Mouse (Mus musculus): Measurements from ENCODE around the gene Hmox1.

Hmox1 gene

DNA sequence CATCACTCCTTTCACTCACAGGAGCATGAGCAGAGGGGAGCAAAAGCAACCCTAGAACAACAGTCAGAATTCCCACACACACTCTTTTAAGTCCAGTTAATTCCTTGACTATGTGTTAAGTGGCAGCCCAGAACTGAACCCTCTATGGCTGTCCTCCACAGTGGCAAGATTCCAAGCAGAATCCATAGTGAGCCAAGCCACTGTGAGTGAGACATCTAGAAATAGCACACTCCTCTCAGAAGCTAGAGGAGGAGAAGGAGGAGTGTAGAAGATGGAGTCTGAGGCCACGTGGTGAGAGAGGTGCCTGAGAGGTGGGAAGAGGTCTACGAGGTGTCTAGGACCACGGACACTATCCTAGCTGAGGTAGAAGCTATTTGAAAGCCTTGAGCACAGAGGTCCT, 28.6 kb upstream of the Hmox1 start:
- no peaks in the 10 kb centered on the region for H3K27me3 ChIP-seq (ENCODE audit: insufficient read depth, low read length)
- no peaks in the 10 kb centered on the region for H3K4me1 ChIP-seq (replicated peaks; ENCODE audit: low read depth, low read length)
- TF ChIP-seq NANOG (IDR thresholded peaks at IDR 0.05; ENCODE audit: borderline replicate concordance, low read length) (no peak), CTCF (conservative IDR thresholded peaks at IDR 0.05; ENCODE audit: low read length) (no peak), POU5F1 (IDR thresholded peaks at IDR 0.05; ENCODE audit: borderline replicate concordance, low read length) (no peak)
- peaks cover 83% of the 10 kb centered on the region for H3K36me3 ChIP-seq (ENCODE audit: insufficient read depth, low read length)
- H3K9me3 ChIP-seq (ENCODE audit: low read length), result no peaks in the 10 kb centered on the region
- H3K4me3 ChIP-seq (replicated peaks; ENCODE audit: low read length), result no peak overlapping the region

DNA sequence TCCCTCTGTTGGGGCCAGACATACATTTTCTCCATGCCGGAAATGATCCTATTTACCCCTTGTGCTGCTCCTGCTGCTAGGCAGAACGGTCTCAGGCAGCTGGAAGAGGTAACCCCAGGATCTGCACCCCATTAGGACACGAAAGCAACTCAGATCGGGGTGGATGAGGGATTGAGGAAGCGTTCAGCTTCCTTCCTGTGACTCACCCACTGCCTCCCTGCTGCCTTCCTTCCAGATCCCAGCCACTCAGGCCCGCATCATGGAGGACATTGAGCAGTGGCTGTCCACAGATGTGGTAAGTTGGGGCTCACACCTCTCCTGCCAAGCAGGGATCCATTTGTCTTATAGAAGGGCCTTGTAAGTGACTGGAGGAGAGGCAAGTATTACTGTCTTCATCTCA, 26.1 kb upstream of the Hmox1 start:
- no peak overlapping the region for H3K4me3 ChIP-seq (replicated peaks; ENCODE audit: low read length)
- peaks cover 9% of the 10 kb centered on the region for H3K4me1 ChIP-seq (replicated peaks; ENCODE audit: low read depth, low read length)
- no peaks in the 10 kb centered on the region for H3K27me3 ChIP-seq (ENCODE audit: insufficient read depth, low read length)
- TF ChIP-seq NANOG (IDR thresholded peaks at IDR 0.05; ENCODE audit: borderline replicate concordance, low read length) (no peak), POU5F1 (IDR thresholded peaks at IDR 0.05; ENCODE audit: borderline replicate concordance, low read length) (no peak), CTCF (conservative IDR thresholded peaks at IDR 0.05; ENCODE audit: low read length) (no peak)
- peaks cover 63% of the 10 kb centered on the region for H3K36me3 ChIP-seq (ENCODE audit: insufficient read depth, low read length)
- H3K9me3 ChIP-seq (ENCODE audit: low read length), result no peaks in the 10 kb centered on the region

DNA sequence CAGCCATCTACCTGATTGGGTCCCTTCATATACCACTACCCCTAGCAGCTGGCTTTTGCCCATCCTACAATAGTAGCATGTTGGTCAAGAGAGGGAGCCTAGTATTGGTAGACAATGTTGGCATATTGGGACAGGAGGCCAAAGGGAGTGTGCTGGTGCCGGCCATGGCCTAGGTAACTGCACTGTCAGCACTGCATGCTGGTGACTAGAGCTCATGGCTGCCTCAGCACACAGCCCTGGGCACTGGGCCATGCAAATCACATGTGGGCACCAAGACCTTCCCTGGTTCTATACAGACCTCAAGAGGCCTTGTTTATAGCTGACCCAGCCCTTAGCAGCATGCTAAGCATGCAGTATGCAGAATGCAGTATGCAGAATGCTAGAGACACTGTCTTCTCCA, 23.1 kb upstream of the Hmox1 start:
- H3K4me1 ChIP-seq (replicated peaks; ENCODE audit: low read depth, low read length), result peaks cover 9% of the 10 kb centered on the region
- H3K4me3 ChIP-seq (replicated peaks; ENCODE audit: low read length), result no peak overlapping the region
- peaks cover 35% of the 10 kb centered on the region for H3K36me3 ChIP-seq (ENCODE audit: insufficient read depth, low read length)
- TF ChIP-seq CTCF (conservative IDR thresholded peaks at IDR 0.05; ENCODE audit: low read length) (no peak), NANOG (IDR thresholded peaks at IDR 0.05; ENCODE audit: borderline replicate concordance, low read length) (no peak), POU5F1 (IDR thresholded peaks at IDR 0.05; ENCODE audit: borderline replicate concordance, low read length) (no peak)
- H3K9me3 ChIP-seq (ENCODE audit: low read length), result no peaks in the 10 kb centered on the region
- H3K27me3 ChIP-seq (ENCODE audit: insufficient read depth, low read length), result peaks cover 3% of the 10 kb centered on the region; the same call in 1 of the 2 replicates

DNA sequence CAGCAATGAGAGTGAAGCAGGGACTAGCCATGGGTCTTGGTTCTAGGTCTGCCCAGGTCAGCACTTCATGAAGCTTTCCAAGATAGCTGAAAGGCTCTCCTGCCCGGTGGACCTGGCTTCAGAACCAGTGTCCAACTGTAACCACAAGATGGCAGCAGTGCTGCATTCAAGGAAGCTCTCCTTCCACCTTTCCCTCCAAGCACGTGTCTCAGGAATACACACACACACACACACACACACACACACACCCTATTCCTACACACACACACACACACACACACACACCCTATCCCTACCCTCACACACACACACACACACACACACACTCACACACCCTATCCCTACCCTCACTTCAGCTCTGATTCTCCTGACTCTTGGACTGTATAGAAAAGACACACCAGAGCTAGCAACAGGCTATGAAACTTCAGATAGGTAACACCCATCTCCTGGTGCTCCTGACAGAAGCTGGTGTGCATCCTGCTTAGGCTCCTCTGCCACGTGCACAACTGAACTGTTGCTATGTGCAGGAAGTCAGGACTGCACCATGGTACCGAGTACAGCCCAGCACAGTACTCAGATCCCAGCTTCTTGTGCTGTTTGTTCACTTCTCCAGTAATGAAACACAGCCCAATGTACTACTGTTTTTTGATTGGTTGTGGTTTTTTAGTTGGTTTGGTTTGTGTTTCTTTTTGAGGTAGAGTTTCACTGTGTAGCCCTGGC, 21.6 kb upstream of the Hmox1 start:
- H3K4me1 ChIP-seq (replicated peaks; ENCODE audit: low read depth, low read length), result peaks cover 9% of the 10 kb centered on the region
- peaks cover 3% of the 10 kb centered on the region; the same call in 1 of the 2 replicates for H3K27me3 ChIP-seq (ENCODE audit: insufficient read depth, low read length)
- peak; percentile 55 for TF ChIP-seq CTCF (conservative IDR thresholded peaks at IDR 0.05; ENCODE audit: low read length)
- TF ChIP-seq POU5F1 (IDR thresholded peaks at IDR 0.05; ENCODE audit: borderline replicate concordance, low read length), result no peak
- H3K9me3 ChIP-seq (ENCODE audit: low read length), result no peaks in the 10 kb centered on the region
- H3K36me3 ChIP-seq (ENCODE audit: insufficient read depth, low read length), result peaks cover 22% of the 10 kb centered on the region
- no peak overlapping the region for H3K4me3 ChIP-seq (replicated peaks; ENCODE audit: low read length)

DNA sequence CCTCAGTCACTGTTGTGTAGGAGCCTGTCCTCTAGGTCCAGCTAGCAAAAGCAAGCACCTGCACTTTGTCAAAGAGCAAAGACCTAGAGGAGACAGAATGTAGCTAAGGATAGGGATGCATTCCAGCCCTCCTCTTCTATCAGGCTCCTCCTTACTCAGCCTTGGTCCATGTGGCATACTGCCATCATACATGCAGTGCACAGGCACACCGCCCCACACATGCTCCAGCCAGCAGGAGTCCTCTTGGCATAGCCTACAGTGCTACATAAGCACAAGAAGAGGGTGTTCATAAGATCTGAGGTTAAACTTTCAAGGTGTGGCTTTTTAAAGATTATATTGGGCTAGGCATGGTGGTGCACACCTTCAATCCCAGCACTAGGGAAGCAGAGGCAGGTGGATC, 18.5 kb upstream of the Hmox1 start:
- peaks cover 9% of the 10 kb centered on the region for H3K4me1 ChIP-seq (replicated peaks; ENCODE audit: low read depth, low read length)
- peaks cover 6% of the 10 kb centered on the region; the same call in 1 of the 2 replicates for H3K9me3 ChIP-seq (ENCODE audit: low read length)
- H3K4me3 ChIP-seq (replicated peaks; ENCODE audit: low read length), result no peak overlapping the region
- H3K27me3 ChIP-seq (ENCODE audit: insufficient read depth, low read length), result peaks cover 3% of the 10 kb centered on the region; the same call in 1 of the 2 replicates
- peaks cover 5% of the 10 kb centered on the region; the same call in 1 of the 2 replicates for H3K36me3 ChIP-seq (ENCODE audit: insufficient read depth, low read length)
- TF ChIP-seq CTCF (conservative IDR thresholded peaks at IDR 0.05; ENCODE audit: low read length) (no peak), POU5F1 (IDR thresholded peaks at IDR 0.05; ENCODE audit: borderline replicate concordance, low read length) (no peak), NANOG (IDR thresholded peaks at IDR 0.05; ENCODE audit: borderline replicate concordance, low read length) (no peak)

DNA sequence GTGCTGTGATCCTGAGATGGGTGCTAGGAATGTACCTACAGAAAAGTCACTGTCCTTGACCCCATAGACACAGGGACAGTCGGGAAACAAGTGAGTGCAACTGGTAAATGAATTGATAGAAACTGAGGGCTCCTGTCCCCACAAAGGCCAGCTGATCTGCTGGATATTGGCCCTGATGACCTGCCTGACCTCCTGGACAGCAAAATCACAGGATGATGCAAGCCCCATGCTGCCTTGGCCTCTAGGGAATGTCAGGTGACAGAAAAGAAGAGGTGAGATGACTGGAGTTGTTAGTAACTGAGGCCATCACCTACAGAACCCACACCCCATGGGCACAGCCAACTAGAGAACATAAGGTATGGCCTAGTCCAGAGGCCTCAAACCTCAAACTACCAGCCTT, 15.2 kb upstream of the Hmox1 start:
- TF ChIP-seq POU5F1 (IDR thresholded peaks at IDR 0.05; ENCODE audit: borderline replicate concordance, low read length), result no peak
- TF ChIP-seq CTCF (conservative IDR thresholded peaks at IDR 0.05; ENCODE audit: low read length), result no peak
- TF ChIP-seq NANOG (IDR thresholded peaks at IDR 0.05; ENCODE audit: borderline replicate concordance, low read length), result no peak
- peaks cover 30% of the 10 kb centered on the region for H3K9me3 ChIP-seq (ENCODE audit: low read length)
- H3K27me3 ChIP-seq (ENCODE audit: insufficient read depth, low read length), result no peaks in the 10 kb centered on the region
- peaks cover 3% of the 10 kb centered on the region for H3K4me1 ChIP-seq (replicated peaks; ENCODE audit: low read depth, low read length)
- H3K4me3 ChIP-seq (replicated peaks; ENCODE audit: low read length), result no peak overlapping the region
- H3K36me3 ChIP-seq (ENCODE audit: insufficient read depth, low read length), result no peaks in the 10 kb centered on the region

DNA sequence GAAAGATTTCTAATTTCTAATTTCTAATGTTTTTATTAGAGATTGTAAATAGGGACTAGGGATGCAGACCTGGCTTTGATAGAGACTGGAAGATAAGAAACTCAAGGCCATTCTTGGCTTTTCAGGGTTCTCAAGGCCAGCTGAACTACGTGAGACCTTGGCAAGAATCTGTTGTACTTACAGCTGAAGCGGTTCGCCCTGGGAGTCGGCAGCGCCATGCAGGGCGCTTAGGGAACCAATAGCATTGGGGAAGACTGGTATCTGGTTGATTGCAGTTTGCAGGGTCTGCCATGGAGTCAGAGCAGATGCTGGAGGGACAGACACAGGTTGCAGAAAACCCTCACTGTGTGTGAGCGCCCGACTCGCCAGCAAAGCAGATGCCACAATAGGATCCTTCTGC, 14.6 kb upstream of the Hmox1 start:
- TF ChIP-seq POU5F1 (IDR thresholded peaks at IDR 0.05; ENCODE audit: borderline replicate concordance, low read length), result no peak
- no peak for TF ChIP-seq CTCF (conservative IDR thresholded peaks at IDR 0.05; ENCODE audit: low read length)
- TF ChIP-seq NANOG (IDR thresholded peaks at IDR 0.05; ENCODE audit: borderline replicate concordance, low read length), result no peak
- peaks cover 36% of the 10 kb centered on the region for H3K9me3 ChIP-seq (ENCODE audit: low read length)
- H3K36me3 ChIP-seq (ENCODE audit: insufficient read depth, low read length), result no peaks in the 10 kb centered on the region
- H3K27me3 ChIP-seq (ENCODE audit: insufficient read depth, low read length), result no peaks in the 10 kb centered on the region
- no peak overlapping the region for H3K4me3 ChIP-seq (replicated peaks; ENCODE audit: low read length)
- peaks cover 6% of the 10 kb centered on the region for H3K4me1 ChIP-seq (replicated peaks; ENCODE audit: low read depth, low read length)

DNA sequence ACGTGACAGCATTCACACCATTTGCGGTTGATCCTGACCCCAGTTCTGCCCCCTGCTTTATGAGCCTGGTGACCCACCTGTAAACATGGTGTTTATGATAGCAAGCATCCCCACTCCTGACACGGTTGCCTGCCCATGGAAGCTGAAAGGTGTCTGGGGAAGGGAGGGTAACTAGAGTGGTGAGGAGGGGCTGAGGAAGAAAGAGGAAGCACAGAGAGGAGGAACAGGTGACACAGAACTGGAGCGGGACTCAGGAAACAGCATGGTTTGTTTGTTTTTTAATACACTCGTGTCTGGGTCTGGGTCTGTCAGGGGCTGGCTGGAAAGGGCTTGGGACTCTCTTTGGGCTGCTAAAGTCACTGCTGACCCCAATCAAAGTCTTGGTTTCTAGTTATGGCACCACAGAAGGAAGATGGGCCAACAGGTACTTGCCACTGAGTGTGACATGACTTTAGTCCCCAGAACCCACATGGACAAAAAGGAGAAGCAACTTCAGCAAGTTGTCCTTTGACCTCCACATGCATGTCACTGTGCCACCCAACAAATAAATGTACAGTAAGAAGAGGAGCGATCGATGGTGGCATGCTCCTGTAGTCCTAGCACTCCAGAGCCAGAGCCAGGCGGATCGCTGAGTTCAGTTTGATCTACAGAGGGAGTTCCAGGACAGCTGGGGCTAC, 11.9 kb upstream of the Hmox1 start:
- peaks cover 31% of the 10 kb centered on the region for H3K4me1 ChIP-seq (replicated peaks; ENCODE audit: low read depth, low read length)
- no peak overlapping the region for H3K4me3 ChIP-seq (replicated peaks; ENCODE audit: low read length)
- TF ChIP-seq CTCF (conservative IDR thresholded peaks at IDR 0.05; ENCODE audit: low read length), result no peak
- no peak for TF ChIP-seq NANOG (IDR thresholded peaks at IDR 0.05; ENCODE audit: borderline replicate concordance, low read length)
- no peaks in the 10 kb centered on the region for H3K27me3 ChIP-seq (ENCODE audit: insufficient read depth, low read length)
- peaks cover 36% of the 10 kb centered on the region for H3K9me3 ChIP-seq (ENCODE audit: low read length)
- H3K36me3 ChIP-seq (ENCODE audit: insufficient read depth, low read length), result no peaks in the 10 kb centered on the region

Measured in E14TG2a.4 (cell line).